Mouse (Mus musculus) NIH3T3 (cell line): ENCODE measurements at regions not wholly inside any gene's neighbourhood (a gene's known extent, or its start where the extent isn't known, plus 50 kb on each side); places are given as distances from the start of the nearest gene placed in this dataset.
A peak's percentile ranks its signal among the peaks of the same experiment; 100 is the strongest.
"Not testable (repeated sequence)": the region's sequence is repeated elsewhere in the genome, so short reads cannot be mapped to it uniquely, and the experiment has no call there.

Experiments
- DNase-seq: peaks from one replicate; pipeline ENCODE4 v3.0.0-alpha.2; 2012; ENCODE audit warnings: low read depth

DNA sequence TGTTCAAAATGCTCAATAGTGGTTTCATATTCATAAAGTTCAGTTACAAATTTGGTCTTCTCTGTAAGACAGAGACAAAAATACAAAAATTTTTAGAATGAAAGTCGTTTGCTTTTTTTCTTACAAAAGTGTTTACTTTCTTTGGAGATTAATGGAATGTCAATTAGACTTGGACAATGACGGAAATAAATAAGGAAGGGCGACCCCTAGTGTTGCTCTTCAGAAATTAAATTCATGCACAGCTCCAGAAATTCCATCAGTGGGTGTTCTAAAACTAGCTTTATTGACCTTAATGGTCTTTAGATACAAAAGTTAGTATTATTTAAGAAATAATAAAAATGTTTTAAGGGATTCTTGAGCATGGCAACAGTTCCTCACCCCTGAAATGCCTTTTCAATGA is 141.8 kb upstream of the Lama2 start:
- peak; percentile 81 for DNase-seq

DNA sequence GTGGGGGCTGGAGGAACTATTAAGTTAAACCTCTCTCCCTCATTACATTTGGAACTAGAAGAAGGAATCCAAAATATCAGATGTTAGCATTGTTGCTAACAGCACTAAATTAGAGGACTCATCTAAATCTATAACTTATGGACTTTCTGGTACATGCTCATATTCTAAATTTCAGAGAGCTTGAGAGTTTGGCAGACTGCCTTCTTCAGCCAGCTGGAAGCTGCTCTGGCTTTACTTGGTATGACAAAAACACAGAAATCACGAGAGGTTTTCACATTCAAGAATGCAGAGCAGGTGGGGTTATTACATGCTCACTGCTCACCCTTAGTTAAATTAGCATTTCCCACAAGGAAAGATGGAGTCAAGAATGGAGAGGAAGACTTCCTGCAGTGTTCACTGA is 182.8 kb upstream of the Lama2 start:
- DNase-seq: peak; percentile 42

DNA sequence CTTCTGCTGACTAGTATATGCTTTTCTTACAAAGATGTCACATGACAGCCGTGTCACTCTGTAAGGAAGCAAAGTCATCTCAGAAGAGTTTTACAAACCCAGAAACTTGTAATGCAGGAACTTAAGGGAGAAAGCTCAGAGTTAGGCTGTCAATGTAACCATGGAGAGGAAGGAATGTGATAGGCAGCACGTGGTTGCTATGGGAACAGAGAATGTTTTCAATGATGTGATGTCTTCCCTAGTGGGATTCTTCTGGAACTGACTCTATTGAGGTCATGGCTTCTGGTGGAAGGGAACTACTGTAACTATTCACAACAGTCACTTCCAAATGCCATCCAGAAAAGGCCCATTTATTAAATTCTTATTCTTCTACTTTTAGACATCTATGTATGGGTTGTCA is 190.0 kb upstream of the Lama2 start:
- DNase-seq: peak; percentile 30

DNA sequence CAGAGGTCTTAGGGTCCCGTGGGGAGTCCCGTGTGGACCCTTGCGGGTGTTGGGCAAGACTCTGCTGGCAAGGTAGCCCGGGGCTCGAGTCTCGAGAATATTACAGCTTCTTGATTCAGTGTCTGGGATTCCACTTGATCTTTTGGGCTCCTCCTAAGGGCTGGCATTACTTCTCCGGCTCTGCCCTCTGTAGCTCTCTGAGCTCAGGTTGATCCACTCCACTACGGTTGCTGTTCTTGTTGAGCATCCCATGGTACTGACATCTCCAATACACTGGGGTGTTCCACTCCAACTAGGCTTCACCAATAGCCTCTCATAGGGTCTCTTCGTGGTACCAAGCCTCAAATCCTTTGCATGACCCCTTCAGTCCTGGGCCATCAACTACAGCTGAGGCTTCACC is 206.1 kb upstream of the Lama2 start:
- not testable (repeated sequence) for DNase-seq

DNA sequence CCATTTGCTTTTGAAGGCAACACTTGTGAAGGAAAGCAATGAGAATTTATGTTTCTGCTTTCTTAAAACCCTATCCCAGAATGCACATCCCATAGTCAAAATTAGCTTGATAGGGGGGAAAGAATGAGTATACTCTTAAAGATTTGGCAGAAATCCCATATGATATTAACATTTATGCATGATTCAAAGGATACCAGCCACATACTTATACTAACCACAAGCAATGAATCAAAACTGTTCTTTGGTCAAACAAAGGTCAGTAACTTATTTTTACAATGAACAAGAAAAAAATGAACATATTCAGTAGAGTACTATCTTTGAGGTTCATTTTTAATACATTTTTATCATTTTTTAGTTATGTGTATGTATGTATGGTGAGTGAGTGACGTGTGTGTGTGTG is 208.8 kb upstream of the Lama2 start:
- peak; percentile 52 for DNase-seq

DNA sequence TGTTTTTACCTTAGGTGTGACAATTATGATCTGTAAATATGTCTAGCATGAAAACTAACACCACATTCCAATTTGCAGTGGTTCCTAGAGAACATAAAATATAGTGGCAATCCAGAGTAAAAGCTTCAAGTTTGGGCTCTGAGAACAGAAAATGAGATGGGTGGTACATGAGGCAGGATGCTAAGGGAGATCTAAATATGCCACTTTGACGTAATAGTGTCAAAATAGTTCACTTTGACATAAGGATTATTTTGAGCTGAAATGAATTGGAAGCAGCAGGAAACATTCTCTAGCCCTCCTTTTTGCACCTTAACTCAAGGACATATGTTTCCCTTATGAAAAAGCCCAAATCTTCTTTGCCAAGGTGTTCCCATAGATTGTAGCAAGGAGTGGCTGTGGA is 219.1 kb upstream of the Lama2 start:
- DNase-seq: no peak

DNA sequence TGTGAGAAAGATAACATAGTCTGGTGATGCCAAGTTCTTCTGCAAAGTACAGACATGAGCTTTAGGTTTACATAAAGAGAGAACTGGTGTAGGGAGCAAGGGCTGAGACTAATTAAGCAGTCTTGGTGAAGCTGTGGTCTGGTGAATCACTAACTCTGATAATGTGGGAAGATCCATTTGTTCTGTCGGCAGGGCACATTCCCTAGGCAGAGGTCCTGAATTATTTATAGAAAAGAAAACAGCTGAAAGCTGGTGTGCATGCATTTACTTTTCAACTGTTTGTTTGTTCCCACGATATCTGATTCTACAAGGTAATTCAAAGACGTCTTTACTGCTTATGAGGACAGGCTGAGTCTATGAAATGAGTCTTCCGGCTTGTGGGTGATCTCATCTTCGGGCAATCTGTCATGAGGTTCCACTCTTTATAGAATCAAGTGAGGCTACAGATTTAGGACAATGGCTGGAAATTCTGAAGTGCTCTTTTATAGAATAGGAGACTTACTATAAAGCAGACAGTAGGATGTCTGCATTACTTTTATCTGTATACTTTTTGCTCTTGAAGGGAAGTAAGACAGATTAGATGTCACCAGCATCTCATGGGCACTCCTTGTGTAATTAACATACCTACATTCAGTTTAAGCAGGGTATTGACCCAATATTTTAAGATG is 221.6 kb upstream of the Lama2 start:
- peak; percentile 53 for DNase-seq

DNA sequence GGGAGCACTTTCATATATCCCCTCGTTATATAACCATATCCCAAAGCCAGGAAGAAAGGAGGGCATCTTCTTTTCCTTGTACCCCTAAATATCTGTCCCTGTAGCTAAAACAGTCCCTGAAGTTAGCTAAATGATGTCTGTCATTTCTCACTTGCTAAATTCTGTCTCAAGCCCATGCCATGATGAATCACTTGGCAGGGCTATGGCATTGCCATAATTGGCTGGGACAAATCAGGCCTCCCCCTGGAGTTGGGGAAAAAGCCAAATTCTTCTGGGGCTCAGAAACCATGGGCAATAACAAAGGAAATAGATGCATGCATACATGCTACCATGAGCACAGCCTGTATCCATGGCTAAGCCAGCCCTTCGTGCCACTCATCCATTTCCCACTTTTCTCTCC is 223.5 kb upstream of the Lama2 start:
- DNase-seq: peak; percentile 53

DNA sequence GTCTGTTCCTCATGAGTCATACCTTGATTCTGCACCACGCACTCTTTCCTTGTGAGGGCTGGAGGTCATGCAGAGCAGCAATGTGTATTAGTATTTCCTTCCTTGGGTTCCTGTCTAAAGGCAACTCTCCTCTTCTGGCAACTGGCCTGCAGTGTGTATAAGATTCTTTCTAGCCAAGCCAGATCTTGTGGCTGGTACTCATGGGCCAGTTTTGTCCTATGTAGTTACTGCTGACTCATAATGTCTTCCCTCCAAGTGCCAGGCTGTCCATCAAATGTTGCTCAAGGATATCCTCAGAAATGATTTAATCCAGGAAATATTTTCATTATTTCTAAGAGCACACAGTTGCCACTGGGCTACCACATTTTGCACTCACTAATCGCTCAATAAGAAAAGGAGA is 211.0 kb upstream of the Ptprk start:
- peak; percentile 87 for DNase-seq

DNA sequence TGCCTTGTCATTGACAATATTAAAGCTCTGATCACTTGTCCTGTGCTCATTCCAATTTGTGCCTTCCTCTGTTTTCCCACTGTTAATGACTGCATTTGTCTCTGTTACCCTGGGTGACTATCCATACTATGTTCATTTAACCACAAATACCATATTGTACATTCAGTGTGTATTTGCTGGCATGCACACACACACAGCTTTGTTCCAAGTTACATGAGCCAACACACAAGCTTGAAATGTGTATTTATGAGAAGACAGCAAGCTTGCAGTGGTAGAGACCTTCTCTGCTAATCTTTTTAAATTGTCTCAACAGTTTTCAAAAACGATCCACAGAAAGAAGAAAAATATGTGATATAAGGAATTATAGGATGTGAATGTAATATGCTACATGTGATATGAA is 193.8 kb upstream of the Ptprk start:
- no peak for DNase-seq

DNA sequence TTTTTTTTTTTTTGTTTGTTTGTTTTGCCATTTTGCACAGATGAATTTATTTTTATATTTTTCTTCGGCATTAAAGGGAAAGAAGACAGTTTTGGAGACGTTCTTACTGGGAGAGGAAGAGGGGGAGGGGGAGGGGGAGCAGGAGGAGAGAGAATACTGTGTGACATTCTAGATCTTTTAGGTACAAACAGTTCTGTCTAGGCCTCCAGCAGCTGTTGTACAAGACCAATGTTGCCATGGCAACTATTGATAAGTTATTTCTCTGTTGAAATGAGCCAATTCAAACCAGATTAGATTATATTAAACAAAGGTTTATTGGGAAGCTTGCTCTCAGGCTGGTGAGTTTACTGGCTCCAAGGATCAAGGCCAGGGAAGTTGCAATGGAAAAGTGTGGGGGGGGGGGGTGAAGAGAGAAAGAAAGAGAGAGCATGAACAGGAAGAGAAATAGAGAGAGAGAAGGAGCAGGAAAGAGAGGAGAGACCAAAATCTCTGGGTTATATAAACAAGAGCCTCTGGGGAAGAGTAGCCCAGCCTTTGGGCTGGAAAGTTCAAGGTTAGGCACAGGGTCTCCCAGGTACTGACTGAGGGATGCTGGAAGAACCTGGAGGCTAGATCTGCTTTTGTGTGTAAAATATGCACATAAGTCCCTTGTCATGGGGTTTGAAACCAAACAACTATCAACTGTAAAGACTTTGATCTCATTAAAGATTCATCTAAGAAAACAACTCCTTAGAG is 182.7 kb upstream of the Ptprk start:
- DNase-seq: no peak

DNA sequence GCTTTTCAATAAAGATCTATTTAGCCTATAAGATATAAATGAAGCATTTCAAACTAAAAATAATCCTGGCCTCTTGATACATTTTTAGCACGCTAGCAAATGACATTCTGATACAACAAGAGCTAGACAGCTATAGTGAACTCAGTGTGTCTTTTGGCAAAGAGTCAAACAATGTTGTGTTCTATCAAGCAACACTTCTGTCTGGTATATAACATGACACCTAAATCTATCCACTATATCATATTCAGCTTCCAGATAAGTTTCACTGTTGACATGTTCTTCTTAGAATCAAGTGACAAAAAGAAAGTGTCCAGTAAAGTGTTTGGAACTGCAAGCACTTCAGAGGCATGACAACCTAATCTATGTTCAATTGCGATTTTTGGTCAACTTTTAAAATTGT is 158.2 kb upstream of the Ptprk start:
- DNase-seq: no peak

DNA sequence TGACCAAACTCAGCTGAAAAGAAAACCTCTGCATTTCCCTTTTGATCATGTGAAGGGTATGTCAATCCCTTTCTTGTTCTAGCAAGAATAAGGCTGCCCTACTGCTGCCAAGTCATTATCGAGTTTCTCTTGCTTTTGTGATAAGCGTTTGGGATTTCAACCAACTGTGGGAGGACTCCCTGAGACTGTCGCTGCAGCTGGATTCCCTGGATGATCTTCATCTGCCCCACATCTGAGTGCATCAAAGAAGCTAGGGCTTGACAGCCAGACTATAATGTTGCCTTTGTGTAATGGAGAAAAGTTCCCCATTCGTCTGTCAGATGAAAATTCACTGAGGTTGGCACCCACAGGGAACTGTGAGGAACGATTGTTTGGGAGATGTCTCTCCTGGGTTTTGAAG is 147.4 kb upstream of the Ptprk start:
- no peak for DNase-seq

DNA sequence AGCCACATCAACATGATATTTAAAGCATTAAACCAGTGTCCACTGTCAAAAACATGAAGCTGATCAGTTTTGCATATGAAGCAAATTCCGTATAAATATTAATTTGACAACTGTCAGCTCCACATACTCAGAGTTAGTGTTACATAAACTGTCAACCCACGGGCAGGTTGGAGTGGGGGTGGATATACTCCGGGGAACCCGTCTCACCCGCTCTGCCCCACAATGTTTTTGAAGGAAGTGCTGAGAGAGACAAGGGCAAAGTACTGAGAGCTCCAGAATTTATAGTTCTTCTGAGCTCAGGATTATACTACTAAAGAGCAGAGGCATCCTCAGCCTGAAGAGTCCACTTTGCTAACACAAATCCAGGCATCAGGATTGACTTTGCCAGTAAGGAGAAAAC is 132.5 kb upstream of the Ptprk start:
- no peak for DNase-seq

DNA sequence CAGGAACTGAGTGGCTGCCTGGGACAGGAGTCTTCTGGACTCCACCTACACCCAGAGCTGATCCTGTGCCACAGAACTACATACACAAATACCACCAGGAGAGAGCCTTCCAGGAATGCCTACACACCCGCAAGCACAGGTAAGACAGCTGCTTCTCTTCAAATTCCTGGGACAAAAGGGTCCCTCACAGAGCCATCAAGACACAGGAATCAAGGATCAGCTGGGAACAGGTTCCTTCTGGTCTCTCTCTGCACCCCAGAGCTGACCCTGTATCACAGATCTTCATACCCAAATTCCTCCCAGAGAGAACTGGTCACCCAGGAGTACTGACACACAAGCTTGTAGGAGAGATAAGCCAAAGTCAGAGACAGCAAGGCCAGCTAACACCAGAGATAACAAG is 125.5 kb upstream of the Ptprk start:
- DNase-seq: no peak

DNA sequence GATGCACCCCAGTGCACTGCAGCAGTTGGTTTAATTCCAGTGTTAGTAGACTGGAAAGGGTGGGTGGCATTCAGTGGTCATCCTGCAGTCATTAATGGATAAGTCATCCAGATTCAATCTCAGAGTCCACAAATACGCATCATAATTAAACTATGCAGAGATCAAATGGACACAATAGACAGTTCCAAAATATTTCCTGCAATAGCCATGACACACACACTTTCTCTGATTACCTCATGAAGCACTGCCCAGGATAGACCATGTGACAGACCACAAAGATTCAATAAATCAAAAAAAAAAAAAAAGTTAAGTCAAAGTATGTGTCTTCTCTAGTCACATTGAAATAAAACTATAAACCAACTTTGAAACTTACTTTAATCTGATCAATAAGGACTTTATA is 106.4 kb upstream of the Ptprk start:
- DNase-seq: no peak

DNA sequence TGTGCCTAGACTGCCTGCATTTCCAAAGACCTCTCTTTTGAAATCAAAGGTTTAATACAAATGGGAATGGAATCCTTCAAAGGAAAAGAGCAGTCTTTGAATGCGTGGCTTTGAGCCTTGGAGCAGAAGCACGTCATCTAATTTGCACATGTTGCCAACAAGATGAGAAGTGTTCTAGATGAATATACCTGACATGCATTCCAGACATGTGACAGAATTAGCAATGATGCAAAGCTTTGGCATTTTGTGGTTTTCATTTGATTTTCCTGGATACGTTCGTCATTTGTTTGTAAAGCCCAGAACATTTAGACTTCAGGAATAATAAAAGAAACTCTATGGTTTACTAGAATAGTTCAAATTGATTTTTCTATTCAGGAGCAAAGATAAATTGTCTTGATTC is 90.6 kb upstream of the Ptprk start:
- DNase-seq: peak; percentile 85

DNA sequence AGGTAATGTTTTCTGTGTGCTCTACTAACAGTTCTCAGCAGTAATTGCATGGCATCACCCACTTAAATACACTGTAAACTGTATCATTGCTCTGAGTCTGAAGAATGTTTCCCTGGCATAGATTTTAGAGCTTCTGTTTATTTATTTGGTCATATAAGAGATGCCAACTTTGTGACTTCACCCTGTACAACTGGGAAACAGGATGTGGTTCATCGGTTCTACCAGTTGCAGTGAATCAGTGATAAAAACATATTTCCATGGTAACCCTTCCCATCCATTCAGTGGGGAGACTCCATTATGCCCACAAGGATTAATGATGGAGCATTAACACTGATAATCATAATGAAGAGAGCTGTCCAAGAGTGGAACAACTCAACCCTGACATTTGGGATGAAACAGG is 89.6 kb upstream of the Ptprk start:
- peak; percentile 28 for DNase-seq

DNA sequence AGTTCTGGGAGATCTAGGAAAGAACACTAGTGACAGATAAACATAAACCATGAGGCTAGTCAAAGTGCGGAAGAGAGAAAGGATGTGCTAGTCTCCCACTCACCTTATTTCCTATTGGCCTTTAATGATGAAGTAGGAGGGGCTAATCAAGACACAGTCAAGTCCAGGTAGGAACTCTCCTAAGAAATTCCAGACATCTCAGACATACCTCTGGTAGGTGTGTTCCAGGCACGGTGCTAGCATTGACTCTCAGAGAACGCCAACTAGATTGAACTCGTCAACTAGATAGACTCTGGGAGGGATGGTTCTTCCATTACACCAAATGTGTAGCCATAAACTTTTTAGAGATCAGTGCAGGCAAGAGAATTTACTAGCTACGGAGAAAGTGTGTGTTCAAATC is 87.6 kb upstream of the Ptprk start:
- no peak for DNase-seq

DNA sequence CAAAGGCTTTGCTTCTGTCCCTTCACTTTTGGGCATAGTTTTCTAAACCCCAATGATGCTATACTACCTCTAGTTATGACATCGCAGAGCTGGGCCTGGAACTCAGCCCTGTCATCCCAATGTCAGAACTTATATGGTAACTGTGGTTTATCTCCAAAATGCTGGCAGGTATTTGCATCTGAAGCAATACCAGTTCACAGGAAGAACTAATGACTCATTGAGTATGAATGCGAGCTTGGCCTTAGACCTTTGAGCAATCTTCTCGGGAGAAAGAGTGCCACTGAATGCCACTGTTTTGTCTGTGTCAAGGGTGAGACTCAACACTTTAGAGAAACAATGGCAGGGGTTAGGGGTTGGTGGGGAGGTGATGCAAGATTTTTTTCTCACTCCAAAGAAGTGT is 86.6 kb upstream of the Ptprk start:
- DNase-seq: peak; percentile 67

DNA sequence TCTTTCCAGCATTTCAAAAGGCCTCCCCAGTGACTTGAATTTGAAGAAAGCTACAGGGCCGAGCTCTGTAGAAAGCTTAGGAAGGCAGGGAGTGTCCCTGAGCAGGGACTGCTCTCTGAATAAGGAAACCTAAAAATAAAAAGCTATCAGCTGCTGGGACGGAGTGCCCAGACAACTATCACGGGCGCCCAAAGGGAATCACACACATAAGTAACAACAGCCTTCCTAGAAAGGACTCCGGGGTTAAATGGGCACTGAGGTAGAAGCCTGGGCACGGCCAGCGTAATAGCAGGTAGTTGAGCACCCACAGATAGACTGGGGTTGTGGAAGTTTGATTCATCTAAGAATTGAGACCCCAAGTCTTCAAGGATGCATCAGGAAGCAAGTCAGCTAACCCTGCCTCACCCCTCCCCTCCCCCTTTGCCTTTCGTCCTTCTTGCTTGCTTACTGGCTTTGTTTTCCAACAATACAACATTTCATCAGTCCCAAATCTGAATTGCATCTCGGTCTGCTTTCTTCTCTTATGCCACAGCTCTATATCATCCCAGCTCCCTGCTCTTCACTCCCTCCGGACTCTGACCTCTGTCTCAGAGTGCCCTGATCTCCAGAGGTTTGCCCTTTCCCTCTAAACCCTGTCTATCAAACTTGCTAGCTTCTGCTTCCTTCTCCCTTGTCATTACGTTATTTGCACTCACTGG is 84.1 kb upstream of the Ptprk start:
- no peak for DNase-seq

DNA sequence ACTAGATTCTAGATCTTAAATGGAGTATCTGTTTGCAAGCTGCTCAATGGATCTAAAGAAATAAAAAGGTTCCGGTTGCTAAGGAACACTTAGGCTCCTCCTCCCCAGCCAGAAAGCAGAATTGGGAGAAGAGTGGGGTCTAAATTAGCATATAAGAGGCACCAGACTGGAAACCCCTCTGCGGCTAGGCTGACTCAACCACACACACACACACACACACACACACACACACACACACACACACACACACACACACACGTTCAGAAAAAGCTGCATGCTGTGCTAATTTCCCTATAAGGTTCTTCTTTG is 83.6 kb upstream of the Ptprk start:
- no peak for DNase-seq

DNA sequence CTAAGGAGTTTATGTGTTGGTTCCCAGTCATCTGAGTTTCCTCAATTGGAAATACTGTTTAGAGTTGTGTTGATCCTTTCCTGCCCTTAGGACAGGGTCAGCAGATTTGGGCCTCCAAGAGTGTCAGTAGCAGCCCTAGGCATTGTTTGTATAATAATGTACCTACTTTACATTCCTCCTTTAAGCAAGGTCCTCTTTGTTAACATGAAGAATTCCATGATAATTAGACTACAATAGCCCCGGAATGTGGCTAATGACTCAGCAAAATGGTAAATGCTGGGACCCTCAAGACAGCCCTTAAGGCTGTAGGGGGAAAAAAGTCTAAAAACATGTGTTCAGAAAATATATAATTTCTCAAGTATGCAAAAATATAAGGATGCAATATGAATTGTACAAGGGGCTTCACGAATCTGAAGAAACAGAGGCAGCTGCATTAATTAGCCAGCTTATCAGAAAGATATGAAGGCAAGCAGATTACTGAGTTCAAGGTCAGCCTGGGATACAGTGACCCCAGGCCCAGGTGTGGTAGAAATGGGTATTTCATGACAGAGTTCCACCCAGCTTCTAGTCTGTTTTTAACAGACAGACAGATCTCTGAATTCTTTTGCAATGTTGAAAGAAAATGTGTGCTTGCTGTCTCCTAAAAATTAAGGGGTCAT is 80.1 kb upstream of the Ptprk start:
- DNase-seq: no peak
